Mouse (Mus musculus): Measurements from ENCODE around the gene Nipal3. TPM values are rescaled to one million over a fixed set of nuclear protein-coding genes. Genes with fewer than 3 reads are reported as not detected.

Nipal3 gene
- polyA plus RNA-seq, 1 experiment, result 23.5 TPM

DNA sequence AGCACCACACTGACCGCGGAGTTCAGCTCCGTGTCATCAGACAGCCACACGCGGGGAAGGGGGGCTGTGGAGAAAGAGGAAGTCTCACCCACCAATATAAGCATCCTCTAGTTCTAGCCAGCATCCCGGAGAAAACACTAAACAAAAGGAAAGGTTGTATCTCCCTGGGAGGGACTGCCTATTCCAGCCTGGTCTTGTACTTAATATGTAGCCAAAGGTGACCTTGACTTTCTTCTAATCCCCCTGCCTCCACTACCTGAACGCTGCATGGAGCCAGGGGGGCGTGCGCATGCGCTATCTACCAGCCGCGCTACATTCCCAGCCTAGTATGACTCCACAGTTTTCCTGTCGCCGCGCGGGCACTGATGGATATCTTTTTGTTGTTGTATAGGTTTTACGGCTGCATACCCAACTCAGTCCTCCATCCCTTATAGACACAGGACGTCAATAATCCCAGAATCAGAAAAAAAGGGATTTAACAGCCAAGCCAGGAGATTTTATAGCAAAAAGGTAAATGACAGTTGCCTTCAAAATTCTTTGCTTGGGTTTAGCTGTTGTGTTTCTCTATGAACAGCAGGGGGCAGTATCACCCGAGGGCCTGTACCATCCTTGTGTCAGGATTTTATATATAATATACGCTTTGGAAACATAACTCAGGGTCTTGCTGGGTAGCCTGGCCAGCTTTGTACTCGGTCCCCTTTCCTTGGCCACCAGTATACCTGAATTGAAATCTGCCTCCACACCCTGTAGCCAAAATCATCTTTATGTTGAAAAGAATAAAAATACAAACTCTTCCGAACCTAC lies 12.9 kb upstream of the Nipal3 start:
- DNase-seq (ENCODE audit: low read depth in 1 of 2, low spot score in 2 of 2), result no peak
- H3K36me3 ChIP-seq (ENCODE audit: control insufficient read depth, insufficient read depth, low read length), result no peaks in the 10 kb centered on the region
- no peaks in the 10 kb centered on the region; the same call in 1 of the 2 replicates for H3K4me1 ChIP-seq (ENCODE audit: control insufficient read depth, insufficient read depth, insufficient read length)
- no peak for TF ChIP-seq POLR2A (IDR thresholded peaks at IDR 0.05; ENCODE audit: low read depth, low read length)
- TF ChIP-seq CTCF (IDR thresholded peaks at IDR 0.05; ENCODE audit: extremely low read depth, insufficient read depth, insufficient read length, insufficient replicate concordance), result no peak
- WGBS, result 11% methylated on average over 22 of the region's 22 CpGs
- H3K27me3 ChIP-seq (ENCODE audit: control insufficient read depth, insufficient read depth, low read length), result 0 out of 2 replicates have a peak, but pooled peaks cover 1% of the 10 kb centered on the region
- H3K27ac ChIP-seq (ENCODE audit: insufficient read depth, low read length), result no peak overlapping the region
- H3K4me3 ChIP-seq (ENCODE audit: extremely low read depth, insufficient read depth, insufficient read length), result no peak overlapping the region

DNA sequence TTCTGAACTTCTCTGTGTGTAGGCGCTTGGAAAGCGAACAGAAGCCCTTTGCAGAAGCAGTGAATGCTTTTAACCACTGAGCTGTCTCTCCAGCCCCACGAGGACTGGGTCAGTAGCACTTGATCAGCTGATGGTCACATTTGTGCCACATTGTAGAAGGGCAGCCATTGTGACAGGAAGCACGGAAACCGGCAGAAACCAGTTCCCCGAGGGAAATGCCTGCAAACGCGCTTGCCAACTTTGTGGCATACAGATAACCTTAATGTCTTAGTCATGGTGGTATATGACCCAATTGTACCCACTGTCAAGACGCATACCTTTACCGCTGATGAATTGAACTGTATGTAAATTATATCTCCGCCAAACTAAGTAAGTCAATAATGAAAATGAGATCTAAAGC lies 11.0 kb upstream of the Nipal3 start:
- DNase-seq (ENCODE audit: low read depth in 1 of 2, low spot score in 2 of 2), result no peak
- Histone ChIP-seq H3K4me3 (ENCODE audit: extremely low read depth, insufficient read depth, insufficient read length) (no peak overlapping the region), H3K4me1 (ENCODE audit: control insufficient read depth, insufficient read depth, insufficient read length) (no peaks in the 10 kb centered on the region), H3K27me3 (ENCODE audit: control insufficient read depth, insufficient read depth, low read length) (0 out of 2 replicates have a peak, but pooled peaks cover 1% of the 10 kb centered on the region), H3K27ac (ENCODE audit: insufficient read depth, low read length) (no peak overlapping the region), H3K36me3 (ENCODE audit: control insufficient read depth, insufficient read depth, low read length) (no peaks in the 10 kb centered on the region)
- TF ChIP-seq POLR2A (IDR thresholded peaks at IDR 0.05; ENCODE audit: low read depth, low read length), result no peak
- TF ChIP-seq CTCF (IDR thresholded peaks at IDR 0.05; ENCODE audit: extremely low read depth, insufficient read depth, insufficient read length, insufficient replicate concordance), result no peak
- WGBS, result 25% methylated on average over 11 of the region's 11 CpGs

DNA sequence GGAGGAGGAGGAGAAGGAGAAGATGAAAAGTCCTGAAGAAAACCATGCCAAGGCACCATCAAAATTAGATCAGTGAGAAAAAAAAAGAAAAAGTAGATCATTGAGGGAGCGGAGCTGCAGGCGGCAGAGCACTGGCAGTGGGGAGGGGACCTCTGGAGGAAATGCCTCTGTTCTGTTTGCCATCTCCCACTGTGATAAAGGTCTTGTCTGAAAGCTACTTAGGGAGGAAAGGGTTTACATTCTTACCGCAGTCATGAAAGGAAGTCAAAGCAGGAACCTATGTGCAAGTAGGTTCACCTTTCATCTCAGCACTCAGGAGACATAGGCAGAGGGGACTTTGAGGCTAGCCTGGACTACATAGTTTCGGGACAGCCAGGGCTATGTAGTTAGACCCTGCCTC lies 6.7 kb upstream of the Nipal3 start:
- Histone ChIP-seq H3K27me3 (ENCODE audit: control insufficient read depth, insufficient read depth, low read length) (no peaks in the 10 kb centered on the region), H3K4me1 (ENCODE audit: control insufficient read depth, insufficient read depth, insufficient read length) (no peaks in the 10 kb centered on the region), H3K4me3 (ENCODE audit: extremely low read depth, insufficient read depth, insufficient read length) (no peak overlapping the region), H3K27ac (ENCODE audit: insufficient read depth, low read length) (no peak overlapping the region), H3K36me3 (ENCODE audit: control insufficient read depth, insufficient read depth, low read length) (no peaks in the 10 kb centered on the region)
- no peak for TF ChIP-seq POLR2A (IDR thresholded peaks at IDR 0.05; ENCODE audit: low read depth, low read length)
- TF ChIP-seq CTCF (IDR thresholded peaks at IDR 0.05; ENCODE audit: extremely low read depth, insufficient read depth, insufficient read length, insufficient replicate concordance), result no peak
- DNase-seq (ENCODE audit: low read depth in 1 of 2, low spot score in 2 of 2), result no peak
- 29% methylated on average over 4 of the region's 4 CpGs for WGBS

DNA sequence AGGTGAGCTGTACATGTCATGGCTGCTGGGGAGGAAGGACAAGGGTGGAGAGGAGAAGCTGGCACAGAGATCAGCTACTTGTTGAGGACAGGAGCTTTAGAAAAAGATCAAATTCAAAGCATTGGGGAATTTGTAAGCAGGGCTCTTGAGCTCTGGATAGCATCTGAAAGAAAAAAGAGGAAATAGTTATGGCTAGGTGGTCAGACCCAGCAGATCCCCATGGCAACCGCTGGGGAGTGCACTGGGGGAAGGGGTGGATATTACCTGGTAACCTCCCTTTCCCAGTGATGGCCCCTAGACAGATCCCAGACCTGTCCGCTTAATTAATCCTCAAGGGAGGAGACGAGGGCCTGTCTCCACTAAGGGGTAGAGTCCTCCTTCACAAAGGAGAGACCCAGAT lies 5.0 kb upstream of the Nipal3 start:
- Histone ChIP-seq H3K27ac (ENCODE audit: insufficient read depth, low read length) (no peak overlapping the region), H3K27me3 (ENCODE audit: control insufficient read depth, insufficient read depth, low read length) (no peaks in the 10 kb centered on the region), H3K4me1 (ENCODE audit: control insufficient read depth, insufficient read depth, insufficient read length) (no peaks in the 10 kb centered on the region; the same call in 1 of the 2 replicates), H3K4me3 (ENCODE audit: extremely low read depth, insufficient read depth, insufficient read length) (no peak overlapping the region), H3K36me3 (ENCODE audit: control insufficient read depth, insufficient read depth, low read length) (no peaks in the 10 kb centered on the region)
- 68% methylated on average over 3 of the region's 3 CpGs for WGBS
- no peak for TF ChIP-seq CTCF (IDR thresholded peaks at IDR 0.05; ENCODE audit: extremely low read depth, insufficient read depth, insufficient read length, insufficient replicate concordance)
- no peak for TF ChIP-seq POLR2A (IDR thresholded peaks at IDR 0.05; ENCODE audit: low read depth, low read length)
- peak in 1 of 2 experiments; percentile 53 for DNase-seq (ENCODE audit: low read depth in 1 of 2, low spot score in 2 of 2)

DNA sequence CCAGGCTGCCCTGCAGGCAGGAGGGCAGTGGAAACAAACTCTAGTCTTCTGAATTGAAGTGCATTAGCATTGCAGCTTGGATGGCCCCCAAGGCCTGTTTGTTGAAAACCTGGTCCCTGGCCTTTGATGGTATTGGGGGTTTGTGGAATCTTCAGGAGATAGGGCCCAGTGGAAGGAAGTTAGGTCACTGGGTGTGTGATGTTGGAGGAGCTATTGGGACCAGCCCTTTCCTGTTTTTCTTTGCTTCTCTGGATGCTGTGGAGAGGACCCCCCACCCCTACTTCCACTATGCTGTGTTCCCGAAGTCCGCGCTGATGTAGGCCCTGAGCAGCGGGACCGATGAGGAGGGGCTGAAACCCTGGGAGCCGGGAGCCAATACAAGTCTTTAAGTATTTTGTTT lies 3.3 kb upstream of the Nipal3 start:
- H3K36me3 ChIP-seq (ENCODE audit: control insufficient read depth, insufficient read depth, low read length), result no peaks in the 10 kb centered on the region
- no peak for DNase-seq (ENCODE audit: low read depth in 1 of 2, low spot score in 2 of 2)
- TF ChIP-seq POLR2A (IDR thresholded peaks at IDR 0.05; ENCODE audit: low read depth, low read length) (no peak), CTCF (IDR thresholded peaks at IDR 0.05; ENCODE audit: extremely low read depth, insufficient read depth, insufficient read length, insufficient replicate concordance) (no peak)
- no peaks in the 10 kb centered on the region for H3K27me3 ChIP-seq (ENCODE audit: control insufficient read depth, insufficient read depth, low read length)
- H3K27ac ChIP-seq (ENCODE audit: insufficient read depth, low read length), result no peak overlapping the region
- no peak overlapping the region for H3K4me3 ChIP-seq (ENCODE audit: extremely low read depth, insufficient read depth, insufficient read length)
- peaks cover 5% of the 10 kb centered on the region for H3K4me1 ChIP-seq (ENCODE audit: control insufficient read depth, insufficient read depth, insufficient read length)
- 94% methylated on average over 6 of the region's 6 CpGs for WGBS

DNA sequence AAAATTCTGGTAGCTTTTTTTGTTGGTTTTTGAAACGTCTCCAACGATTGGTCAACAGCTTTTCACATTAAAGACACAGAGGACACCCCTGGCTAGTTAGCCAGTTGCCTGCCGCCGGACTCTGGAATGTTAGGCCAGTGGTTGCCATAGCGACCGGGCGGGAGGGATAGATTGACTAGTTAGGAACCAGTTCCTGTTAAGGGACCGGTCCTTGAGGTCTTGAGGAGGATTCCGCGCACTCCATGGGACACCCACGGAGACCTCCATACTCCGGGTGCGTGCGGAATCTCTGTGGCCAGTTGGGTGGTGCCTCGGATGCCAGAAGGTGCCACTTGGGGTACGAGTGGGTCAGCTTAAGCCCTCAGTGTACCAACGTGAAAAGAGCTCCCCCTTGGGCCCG lies 972 bp upstream of the Nipal3 start:
- no peak for DNase-seq (ENCODE audit: low read depth in 1 of 2, low spot score in 2 of 2)
- Histone ChIP-seq H3K36me3 (ENCODE audit: control insufficient read depth, insufficient read depth, low read length) (peaks cover 2% of the 10 kb centered on the region), H3K4me1 (ENCODE audit: control insufficient read depth, insufficient read depth, insufficient read length) (peaks cover 7% of the 10 kb centered on the region), H3K27me3 (ENCODE audit: control insufficient read depth, insufficient read depth, low read length) (no peaks in the 10 kb centered on the region), H3K27ac (ENCODE audit: insufficient read depth, low read length) (no peak overlapping the region), H3K4me3 (ENCODE audit: extremely low read depth, insufficient read depth, insufficient read length) (no peak overlapping the region)
- no peak for TF ChIP-seq POLR2A (IDR thresholded peaks at IDR 0.05; ENCODE audit: low read depth, low read length)
- TF ChIP-seq CTCF (IDR thresholded peaks at IDR 0.05; ENCODE audit: extremely low read depth, insufficient read depth, insufficient read length, insufficient replicate concordance), result no peak
- WGBS, result 72% methylated on average over 18 of the region's 18 CpGs

DNA sequence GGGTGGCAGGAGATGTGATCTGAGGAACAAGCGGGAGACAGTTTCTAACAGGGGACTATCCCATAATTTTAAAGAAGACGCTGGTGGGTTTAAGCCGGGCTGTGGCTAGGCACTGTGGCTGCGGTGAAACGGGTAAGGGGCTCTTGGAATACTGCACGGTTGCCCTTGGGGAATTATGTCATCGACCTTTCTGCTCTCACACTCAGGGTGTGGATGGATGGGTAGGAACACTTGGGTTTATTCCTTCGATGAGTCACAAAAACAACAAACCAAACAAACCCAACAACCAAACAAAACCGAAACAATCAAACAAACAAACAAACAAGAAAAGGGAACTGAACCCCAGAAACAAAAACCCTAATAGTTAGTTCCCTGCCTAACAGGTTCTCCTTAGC lies 556 bp upstream of the Nipal3 start:
- Histone ChIP-seq H3K27me3 (ENCODE audit: control insufficient read depth, insufficient read depth, low read length) (no peaks in the 10 kb centered on the region), H3K27ac (ENCODE audit: insufficient read depth, low read length) (no peak overlapping the region), H3K4me3 (ENCODE audit: extremely low read depth, insufficient read depth, insufficient read length) (no peak overlapping the region), H3K36me3 (ENCODE audit: control insufficient read depth, insufficient read depth, low read length) (peaks cover 4% of the 10 kb centered on the region), H3K4me1 (ENCODE audit: control insufficient read depth, insufficient read depth, insufficient read length) (peaks cover 7% of the 10 kb centered on the region)
- TF ChIP-seq POLR2A (IDR thresholded peaks at IDR 0.05; ENCODE audit: low read depth, low read length), result no peak
- TF ChIP-seq CTCF (IDR thresholded peaks at IDR 0.05; ENCODE audit: extremely low read depth, insufficient read depth, insufficient read length, insufficient replicate concordance), result no peak
- 30% methylated on average over 9 of the region's 9 CpGs for WGBS
- no peak for DNase-seq (ENCODE audit: low read depth in 1 of 2, low spot score in 2 of 2)

All from spleen, adult 2 months (tissue).